Mouse (Mus musculus): Measurements from ENCODE around the gene Cep295nl. TPM values are rescaled to one million over a fixed set of nuclear protein-coding genes. Genes with fewer than 3 reads are reported as not detected.

The Cep295nl gene
- polyA plus RNA-seq, 1 experiment from 2014 or later, result 0.39 TPM

GRCm38 (mm10) chr11:118372641-118373040 is 30.3 kb upstream of the Cep295nl start:
- no peaks in the 10 kb centered on the region; the same call in 1 of the 2 replicates for H3K4me1 ChIP-seq (replicated peaks; ENCODE audit: control insufficient read depth, insufficient read depth, low read length)
- H3K27ac ChIP-seq (ENCODE audit: low read length), result no peak overlapping the region

GRCm38 (mm10) chr11:118371876-118372275 is 29.6 kb upstream of the Cep295nl start:
- no peak overlapping the region for H3K9ac ChIP-seq (ENCODE audit: low read length)
- no peaks in the 10 kb centered on the region; the same call in 1 of the 2 replicates for H3K4me1 ChIP-seq (replicated peaks; ENCODE audit: control insufficient read depth, insufficient read depth, low read length)
- H3K27ac ChIP-seq (ENCODE audit: low read length), result no peak overlapping the region
- no peaks in the 10 kb centered on the region for H3K27me3 ChIP-seq (ENCODE audit: control insufficient read depth, insufficient read depth, low read depth, low read length)
- no peaks in the 10 kb centered on the region for H3K9me3 ChIP-seq (ENCODE audit: control insufficient read depth, low read length)
- no peak for ATAC-seq (ENCODE audit: low read depth)
- no peak overlapping the region for H3K4me2 ChIP-seq (ENCODE audit: low read depth, low read length)
- no peaks in the 10 kb centered on the region for H3K36me3 ChIP-seq (ENCODE audit: control insufficient read depth, insufficient read depth, low read length)
- 79% methylated on average over 7 of the region's 7 CpGs for WGBS
- no peak overlapping the region for H3K4me3 ChIP-seq (ENCODE audit: low read length)

More at GRCm38 (mm10) chr11:118372641-118373040, 30.3 kb upstream of the Cep295nl start:
- Histone ChIP-seq H3K4me3 (ENCODE audit: low read length) (no peak overlapping the region), H3K4me2 (ENCODE audit: low read depth, low read length) (no peak overlapping the region), H3K36me3 (ENCODE audit: control insufficient read depth, insufficient read depth, low read length) (no peaks in the 10 kb centered on the region), H3K27me3 (ENCODE audit: control insufficient read depth, insufficient read depth, low read depth, low read length) (no peaks in the 10 kb centered on the region), H3K9ac (ENCODE audit: low read length) (no peak overlapping the region), H3K9me3 (ENCODE audit: control insufficient read depth, low read length) (no peaks in the 10 kb centered on the region)
- ATAC-seq (ENCODE audit: low read depth), result no peak
- WGBS, result 50% methylated on average over 7 of the region's 7 CpGs

DNA sequence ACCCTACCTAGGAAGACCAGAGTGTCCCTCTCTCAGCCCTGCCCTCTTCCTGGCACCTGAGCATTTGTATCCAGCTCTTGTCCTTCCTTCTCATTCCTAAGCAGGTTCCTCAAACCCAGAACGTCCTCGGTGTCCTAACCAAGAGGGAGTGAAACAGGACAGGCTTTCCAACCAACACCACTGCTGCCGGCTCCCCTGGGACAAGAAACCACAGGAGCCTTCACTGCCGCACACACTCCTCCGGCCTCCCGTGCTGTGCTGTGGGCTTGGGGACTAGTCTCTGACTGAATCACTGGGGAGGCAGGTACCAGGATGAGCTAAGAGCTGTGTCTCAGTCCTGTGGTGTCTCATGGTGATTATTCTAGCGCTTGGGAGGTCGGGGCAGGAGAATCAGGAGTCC is 27.4 kb upstream of the Cep295nl start:
- no peaks in the 10 kb centered on the region for H3K27me3 ChIP-seq (ENCODE audit: control insufficient read depth, insufficient read depth, low read depth, low read length)
- WGBS, result 68% methylated on average over 8 of the region's 8 CpGs
- ATAC-seq (ENCODE audit: low read depth), result no peak
- no peaks in the 10 kb centered on the region for H3K4me1 ChIP-seq (replicated peaks; ENCODE audit: control insufficient read depth, insufficient read depth, low read length)
- no peak overlapping the region for H3K9ac ChIP-seq (ENCODE audit: low read length)
- no peak overlapping the region for H3K27ac ChIP-seq (ENCODE audit: low read length)
- H3K4me2 ChIP-seq (ENCODE audit: low read depth, low read length), result no peak overlapping the region
- H3K9me3 ChIP-seq (ENCODE audit: control insufficient read depth, low read length), result no peaks in the 10 kb centered on the region
- H3K4me3 ChIP-seq (ENCODE audit: low read length), result no peak overlapping the region
- H3K36me3 ChIP-seq (ENCODE audit: control insufficient read depth, insufficient read depth, low read length), result no peaks in the 10 kb centered on the region

DNA sequence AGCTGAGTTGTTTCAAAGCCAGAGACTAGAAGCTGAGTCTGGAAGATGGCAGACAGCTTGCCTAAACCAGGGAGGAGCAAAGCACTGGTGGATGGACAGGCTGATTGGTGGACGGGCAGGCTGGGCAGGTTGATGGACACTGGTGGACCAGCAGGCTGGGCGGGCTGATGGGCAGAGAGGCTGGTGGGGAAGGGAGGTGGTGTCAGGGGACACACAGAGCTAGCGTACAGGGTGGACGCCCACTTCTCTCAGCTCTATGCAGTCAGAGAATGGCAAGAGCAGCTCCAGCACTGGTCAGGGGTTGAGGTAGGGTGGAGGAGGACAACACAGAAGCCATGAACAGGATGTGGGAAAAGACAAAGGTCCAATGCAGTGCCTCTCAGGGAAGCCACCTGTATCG is 27.0 kb upstream of the Cep295nl start:
- no peaks in the 10 kb centered on the region for H3K4me1 ChIP-seq (replicated peaks; ENCODE audit: control insufficient read depth, insufficient read depth, low read length)
- H3K4me3 ChIP-seq (ENCODE audit: low read length), result no peak overlapping the region
- no peak overlapping the region for H3K9ac ChIP-seq (ENCODE audit: low read length)
- ATAC-seq (ENCODE audit: low read depth), result no peak
- no peaks in the 10 kb centered on the region for H3K27me3 ChIP-seq (ENCODE audit: control insufficient read depth, insufficient read depth, low read depth, low read length)
- 72% methylated on average over 5 of the region's 5 CpGs for whole genome bisulfite sequencing
- H3K27ac ChIP-seq (ENCODE audit: low read length), result no peak overlapping the region
- no peak overlapping the region for H3K4me2 ChIP-seq (ENCODE audit: low read depth, low read length)
- H3K9me3 ChIP-seq (ENCODE audit: control insufficient read depth, low read length), result no peaks in the 10 kb centered on the region
- no peaks in the 10 kb centered on the region for H3K36me3 ChIP-seq (ENCODE audit: control insufficient read depth, insufficient read depth, low read length)

- Histone ChIP-seq H3K36me3 (ENCODE audit: control insufficient read depth, insufficient read depth, low read length) (no peaks in the 10 kb centered on the region), H3K27ac (ENCODE audit: low read length) (no peak overlapping the region), H3K4me3 (ENCODE audit: low read length) (no peak overlapping the region), H3K9ac (ENCODE audit: low read length) (no peak overlapping the region), H3K4me2 (ENCODE audit: low read depth, low read length) (no peak overlapping the region), H3K9me3 (ENCODE audit: control insufficient read depth, low read length) (no peaks in the 10 kb centered on the region), H3K4me1 (replicated peaks; ENCODE audit: control insufficient read depth, insufficient read depth, low read length) (peaks cover 5% of the 10 kb centered on the region), H3K27me3 (ENCODE audit: control insufficient read depth, insufficient read depth, low read depth, low read length) (no peaks in the 10 kb centered on the region)
- 52% methylated on average over 3 of the region's 3 CpGs for WGBS
- ATAC-seq (ENCODE audit: low read depth), result no peak
Measured at GRCm38 (mm10) chr11:118368330-118368729, 26.0 kb upstream of the Cep295nl start.

- Histone ChIP-seq H3K36me3 (ENCODE audit: control insufficient read depth, insufficient read depth, low read length) (no peaks in the 10 kb centered on the region), H3K4me2 (ENCODE audit: low read depth, low read length) (no peak overlapping the region), H3K27me3 (ENCODE audit: control insufficient read depth, insufficient read depth, low read depth, low read length) (no peaks in the 10 kb centered on the region), H3K4me3 (ENCODE audit: low read length) (no peak overlapping the region), H3K9me3 (ENCODE audit: control insufficient read depth, low read length) (no peaks in the 10 kb centered on the region), H3K4me1 (replicated peaks; ENCODE audit: control insufficient read depth, insufficient read depth, low read length) (peaks cover 19% of the 10 kb centered on the region), H3K27ac (ENCODE audit: low read length) (no peak overlapping the region), H3K9ac (ENCODE audit: low read length) (no peak overlapping the region)
- WGBS, result 76% methylated on average over 8 of the region's 8 CpGs
- ATAC-seq (ENCODE audit: low read depth), result no peak
Measured at GRCm38 (mm10) chr11:118366559-118366958, 24.3 kb upstream of the Cep295nl start.

DNA sequence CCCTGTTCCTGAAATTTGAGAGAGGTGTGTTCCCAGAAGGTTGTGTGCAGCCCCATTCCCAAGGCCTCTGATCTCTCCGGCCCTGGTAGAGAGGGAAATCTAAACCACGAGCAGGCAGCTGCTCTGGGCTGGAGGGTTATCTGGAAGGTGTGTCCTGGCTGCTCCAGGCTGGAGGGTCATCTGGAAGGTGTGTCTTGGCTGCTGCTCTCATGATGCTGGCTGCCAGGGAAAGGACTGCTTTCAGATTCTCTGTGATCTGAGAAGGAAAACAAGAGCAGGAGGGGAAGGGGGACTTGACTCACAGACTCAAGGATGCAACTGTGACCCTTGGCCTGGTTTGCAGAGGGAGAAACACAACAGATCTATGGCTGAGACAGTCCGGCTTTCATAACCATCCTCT is 23.8 kb upstream of the Cep295nl start:
- Histone ChIP-seq H3K27me3 (ENCODE audit: control insufficient read depth, insufficient read depth, low read depth, low read length) (no peaks in the 10 kb centered on the region), H3K4me1 (replicated peaks; ENCODE audit: control insufficient read depth, insufficient read depth, low read length) (peaks cover 20% of the 10 kb centered on the region), H3K36me3 (ENCODE audit: control insufficient read depth, insufficient read depth, low read length) (no peaks in the 10 kb centered on the region), H3K9ac (ENCODE audit: low read length) (no peak overlapping the region), H3K27ac (ENCODE audit: low read length) (no peak overlapping the region), H3K4me2 (ENCODE audit: low read depth, low read length) (no peak overlapping the region), H3K9me3 (ENCODE audit: control insufficient read depth, low read length) (no peaks in the 10 kb centered on the region), H3K4me3 (ENCODE audit: low read length) (no peak overlapping the region)
- ATAC-seq (ENCODE audit: low read depth), result no peak
- 60% methylated on average over 3 of the region's 3 CpGs for WGBS

- H3K4me1 ChIP-seq (replicated peaks; ENCODE audit: control insufficient read depth, insufficient read depth, low read length), result peaks cover 30% of the 10 kb centered on the region
- no peaks in the 10 kb centered on the region for H3K9me3 ChIP-seq (ENCODE audit: control insufficient read depth, low read length)
- 60% methylated on average over 7 of the region's 7 CpGs for WGBS
Measured at GRCm38 (mm10) chr11:118365171-118365570, 22.9 kb upstream of the Cep295nl start.

DNA sequence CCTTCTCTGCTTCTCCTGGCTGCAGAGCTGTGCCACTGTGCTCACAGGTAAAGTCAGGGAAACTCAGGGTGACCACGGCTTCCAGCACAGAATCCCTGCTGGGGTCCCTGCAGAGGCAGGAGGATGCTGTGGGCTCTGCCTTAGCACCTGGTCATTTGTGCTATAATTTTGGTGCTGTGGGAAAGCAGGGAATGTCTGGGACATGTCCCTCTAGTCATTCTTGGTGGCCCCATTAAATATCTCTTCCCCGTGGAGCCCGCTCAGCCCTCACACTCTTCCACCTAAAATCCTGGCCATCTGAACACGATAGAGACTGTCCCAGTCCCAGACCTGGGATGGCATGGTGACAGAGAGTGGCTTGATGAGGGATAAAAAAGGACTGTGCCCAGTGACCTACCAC is 21.7 kb upstream of the Cep295nl start:
- Histone ChIP-seq H3K36me3 (ENCODE audit: control insufficient read depth, insufficient read depth, low read length) (no peaks in the 10 kb centered on the region), H3K4me2 (ENCODE audit: low read depth, low read length) (no peak overlapping the region), H3K4me3 (ENCODE audit: low read length) (no peak overlapping the region), H3K9ac (ENCODE audit: low read length) (no peak overlapping the region), H3K27ac (ENCODE audit: low read length) (no peak overlapping the region), H3K9me3 (ENCODE audit: control insufficient read depth, low read length) (no peaks in the 10 kb centered on the region), H3K27me3 (ENCODE audit: control insufficient read depth, insufficient read depth, low read depth, low read length) (no peaks in the 10 kb centered on the region), H3K4me1 (replicated peaks; ENCODE audit: control insufficient read depth, insufficient read depth, low read length) (peaks cover 30% of the 10 kb centered on the region)
- WGBS, result 82% methylated on average over 4 of the region's 4 CpGs
- no peak for ATAC-seq (ENCODE audit: low read depth)

More at GRCm38 (mm10) chr11:118365171-118365570, 22.9 kb upstream of the Cep295nl start:
- ATAC-seq (ENCODE audit: low read depth), result peak; percentile 42
- no peak overlapping the region for H3K27ac ChIP-seq (ENCODE audit: low read length)
- no peaks in the 10 kb centered on the region for H3K36me3 ChIP-seq (ENCODE audit: control insufficient read depth, insufficient read depth, low read length)
- no peak overlapping the region for H3K4me2 ChIP-seq (ENCODE audit: low read depth, low read length)
- H3K4me3 ChIP-seq (ENCODE audit: low read length), result no peak overlapping the region
- H3K27me3 ChIP-seq (ENCODE audit: control insufficient read depth, insufficient read depth, low read depth, low read length), result no peaks in the 10 kb centered on the region
- no peak overlapping the region for H3K9ac ChIP-seq (ENCODE audit: low read length)

GRCm38 (mm10) chr11:118362971-118363518 is 20.7 kb upstream of the Cep295nl start:
- Histone ChIP-seq H3K9me3 (ENCODE audit: control insufficient read depth, low read length) (no peaks in the 10 kb centered on the region), H3K4me1 (replicated peaks; ENCODE audit: control insufficient read depth, insufficient read depth, low read length) (peaks cover 30% of the 10 kb centered on the region), H3K27ac (ENCODE audit: low read length) (peak overlapping the region; percentile 84), H3K4me3 (ENCODE audit: low read length) (no peak overlapping the region), H3K36me3 (ENCODE audit: control insufficient read depth, insufficient read depth, low read length) (no peaks in the 10 kb centered on the region), H3K27me3 (ENCODE audit: control insufficient read depth, insufficient read depth, low read depth, low read length) (no peaks in the 10 kb centered on the region), H3K4me2 (ENCODE audit: low read depth, low read length) (peak overlapping the region; percentile 35), H3K9ac (ENCODE audit: low read length) (peak overlapping the region; percentile 43)
- ATAC-seq (ENCODE audit: low read depth), result peak; percentile 78
- 2% methylated on average over 8 of the region's 8 CpGs for WGBS

Data from lung, embryonic 16.5 days (tissue).